Mouse (Mus musculus) liver, adult 2 months (tissue): Measurements from ENCODE around the gene Gm8050. TPM values are rescaled to one million over a fixed set of nuclear protein-coding genes. Genes with fewer than 3 reads are reported as not detected.
"Not testable (repeated sequence)": the region's sequence is repeated elsewhere in the genome, so short reads cannot be mapped to it uniquely, and the experiment has no call there.

Experiments used
- DNase-seq: peaks from one replicate; pipeline ENCODE4 v3.0.0-alpha.2; 2011; ENCODE audit warnings: low read depth, low spot score; ENCODE audit errors: extremely low read depth
- H3K27ac ChIP-seq: fragments of 200-500 bp; replicated peaks from 2 replicates; pipeline ENCODE4 v1.5.1; 2012; ENCODE audit warnings: low read depth, mild to moderate bottlenecking, control low read depth, inconsistent platforms, low read length; ENCODE audit not compliant: insufficient read depth
- H3K27me3 ChIP-seq: fragments of 200-500 bp; 2 replicates; pipeline ENCODE4 v1.6.1; 2012; ENCODE audit warnings: mild to moderate bottlenecking, moderate library complexity, low read length, inconsistent platforms; ENCODE audit not compliant: control insufficient read depth, insufficient read depth
- H3K36me3 ChIP-seq: fragments of 200-500 bp; 2 replicates; pipeline ENCODE4 v1.6.1; 2012; ENCODE audit warnings: low read length, inconsistent platforms; ENCODE audit not compliant: control insufficient read depth, insufficient read depth
- H3K4me1 ChIP-seq: fragments of 200-500 bp; 2 replicates; pipeline ENCODE4 v1.6.1; 2011; ENCODE audit warnings: low read length; ENCODE audit not compliant: control insufficient read depth, insufficient read depth
- H3K4me3 ChIP-seq: fragments of 200-500 bp; 2 replicates; pipeline ENCODE4 v1.5.1; 2011; ENCODE audit warnings: low read depth, mild to moderate bottlenecking, control low read depth, low read length, moderate library complexity; ENCODE audit not compliant: insufficient read depth
- H3K79me2 ChIP-seq: fragments of 200-500 bp; 2 replicates; pipeline ENCODE4 v1.6.1; 2012; ENCODE audit warnings: inconsistent platforms, mild to moderate bottlenecking, low read length, moderate library complexity; ENCODE audit not compliant: control insufficient read depth, insufficient read depth
- H3K9ac ChIP-seq: fragments of 200-500 bp; 2 replicates; pipeline ENCODE4 v1.6.1; 2012; ENCODE audit warnings: low read depth, mild to moderate bottlenecking, control low read depth, inconsistent platforms, low read length
- WGBS: fragments of 180-500 bp; shearing (Covaris S2); methylation state at CpG from one replicate; pipeline ENCODE4 v1.1.7; 2018; 5-methylcytosine and 5-hydroxymethylcytosine counted together
- polyA plus RNA-seq: library from polyadenylated mRNA; depleted of rRNA; stranded (reverse); fragments of >200 nt; gene quantifications from 2 replicates; pipeline ENCODE4 v1.2.3, GENCODE M21; 2012; rRNA removed
- total RNA-seq: library from RNA; depleted of rRNA; stranded (reverse); fragments of >200 nt; gene quantifications from 2 replicates; pipeline ENCODE4 v1.2.3, GENCODE M21; 2014; rRNA removed

The Gm8050 gene
- not detected in 2 replicates for total RNA-seq
- polyA plus RNA-seq, result not detected in 2 replicates

DNA sequence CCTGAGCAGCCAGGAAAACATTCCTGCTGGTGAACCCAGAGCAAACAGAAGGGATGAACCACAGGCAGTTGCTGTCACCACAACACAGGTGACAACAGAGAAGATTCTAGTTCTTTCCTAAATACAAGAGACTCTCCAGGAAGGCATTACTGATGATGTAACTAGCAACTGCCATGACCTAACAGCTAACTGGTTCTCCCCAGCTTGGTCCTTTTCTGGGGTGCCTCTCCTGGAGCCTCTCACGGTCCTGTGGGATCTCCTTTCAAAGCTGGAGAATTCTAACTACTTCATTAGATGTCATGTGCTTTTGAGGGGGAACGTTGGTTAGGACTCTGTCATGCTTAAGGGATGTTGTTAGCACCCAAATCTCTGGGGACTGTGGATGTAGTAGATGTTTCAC lies at the start of gene Gm8050:
Gm8050 (minus strand) TSS at position 101 of the 400 bp plus-strand sequence.
- H3K27ac ChIP-seq, H3K27me3 ChIP-seq, H3K79me2 ChIP-seq, H3K4me1 ChIP-seq, H3K9ac ChIP-seq, H3K4me3 ChIP-seq, H3K36me3 ChIP-seq, DNase-seq: not testable (repeated sequence)
- no CpG with 5 or more reads among the region's 2 CpGs for WGBS

DNA sequence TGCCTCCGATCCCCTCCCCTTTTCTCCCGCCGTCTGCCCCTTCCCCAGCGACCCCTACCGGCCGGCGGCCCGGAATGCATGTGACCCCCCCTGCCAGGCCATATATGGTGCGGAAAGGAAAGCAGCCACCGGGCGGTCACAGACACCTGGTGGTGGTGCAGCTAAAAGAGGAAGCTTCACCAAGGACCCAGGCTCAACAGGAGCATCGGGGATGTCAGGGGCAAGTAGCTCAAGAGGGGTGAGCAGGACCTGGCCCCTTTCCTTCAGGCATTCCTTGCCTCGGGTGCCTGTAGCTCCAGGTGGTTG lies 37.1 kb upstream of the Gm8050 start:
- H3K4me3 ChIP-seq, H3K36me3 ChIP-seq, H3K4me1 ChIP-seq, H3K27ac ChIP-seq, H3K9ac ChIP-seq, H3K79me2 ChIP-seq, H3K27me3 ChIP-seq, DNase-seq: not testable (repeated sequence)
- 0% methylated on average over 3 of the region's 13 CpGs for WGBS

DNA sequence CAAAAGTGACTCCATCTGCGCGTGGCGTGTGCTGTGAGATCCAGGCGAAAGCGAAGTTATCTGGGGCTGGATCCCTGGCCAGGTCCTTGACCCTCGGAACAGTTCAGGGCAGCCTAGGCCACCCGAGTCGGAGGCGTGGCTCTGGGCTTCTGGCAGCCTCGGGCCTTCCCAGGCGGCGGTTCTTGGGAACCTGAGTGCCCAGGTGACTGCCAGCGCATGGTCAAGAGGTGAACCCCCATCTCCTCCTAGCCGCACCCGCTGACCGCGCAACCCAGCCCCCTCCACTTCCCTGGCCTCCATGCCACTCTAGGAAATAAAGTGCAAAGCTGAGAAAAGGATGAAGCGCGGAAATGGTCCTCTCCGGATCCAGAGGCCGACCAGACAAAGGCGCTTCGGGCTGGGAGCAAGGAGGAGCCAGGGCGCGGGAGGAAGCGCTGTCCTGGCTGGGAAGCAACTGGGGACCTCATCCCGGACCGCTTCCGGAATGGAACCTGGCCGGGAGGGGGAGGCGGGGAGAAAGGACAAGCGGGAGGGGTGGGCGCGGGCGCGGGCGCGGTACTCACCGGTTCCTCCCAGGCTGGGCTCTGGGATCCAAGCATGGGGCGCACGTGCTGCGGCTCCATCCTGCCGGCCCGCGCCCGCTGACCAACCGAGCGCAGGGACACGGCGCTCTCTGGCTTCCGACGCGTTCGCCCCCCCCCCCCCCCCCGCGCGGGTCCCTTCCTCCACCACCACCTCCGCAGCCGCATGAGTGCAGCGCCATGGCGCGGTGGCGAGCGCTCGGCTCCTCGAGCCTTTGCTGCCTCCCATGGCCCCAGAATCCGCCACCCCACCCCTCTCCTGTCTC lies 36.6 kb upstream of the Gm8050 start:
- not testable (repeated sequence) for H3K36me3 ChIP-seq, H3K27me3 ChIP-seq, H3K4me1 ChIP-seq, H3K27ac ChIP-seq, H3K4me3 ChIP-seq, H3K79me2 ChIP-seq, DNase-seq, H3K9ac ChIP-seq
- WGBS, result under 1% methylated on average over 38 of the region's 67 CpGs

DNA sequence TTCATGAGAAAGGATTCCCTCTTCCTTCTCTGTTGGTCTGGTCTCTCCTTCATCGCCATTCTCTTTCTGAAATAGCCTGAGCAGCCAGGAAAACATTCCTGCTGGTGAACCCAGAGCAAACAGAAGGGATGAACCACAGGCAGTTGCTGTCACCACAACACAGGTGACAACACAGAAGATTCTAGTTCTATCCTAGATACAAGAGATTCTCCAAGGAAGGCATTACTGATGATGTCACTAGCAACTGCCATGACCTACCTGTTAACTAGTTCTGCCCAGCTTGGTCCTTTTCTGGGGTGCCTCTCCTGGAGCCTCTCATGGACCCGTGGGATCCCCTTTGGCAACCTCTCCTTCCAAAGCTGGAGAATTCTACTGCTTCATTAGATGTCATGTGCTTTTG lies 22.2 kb upstream of the Gm8050 start, which contains the start of gene Gm3636:
Gm3636 (minus strand) TSS at position 101 of the 400 bp plus-strand sequence.
- H3K27ac ChIP-seq, H3K36me3 ChIP-seq, H3K79me2 ChIP-seq, H3K4me3 ChIP-seq, DNase-seq, H3K27me3 ChIP-seq, H3K4me1 ChIP-seq, H3K9ac ChIP-seq: not testable (repeated sequence)
- no CpG with 5 or more reads among the region's 2 CpGs for WGBS

DNA sequence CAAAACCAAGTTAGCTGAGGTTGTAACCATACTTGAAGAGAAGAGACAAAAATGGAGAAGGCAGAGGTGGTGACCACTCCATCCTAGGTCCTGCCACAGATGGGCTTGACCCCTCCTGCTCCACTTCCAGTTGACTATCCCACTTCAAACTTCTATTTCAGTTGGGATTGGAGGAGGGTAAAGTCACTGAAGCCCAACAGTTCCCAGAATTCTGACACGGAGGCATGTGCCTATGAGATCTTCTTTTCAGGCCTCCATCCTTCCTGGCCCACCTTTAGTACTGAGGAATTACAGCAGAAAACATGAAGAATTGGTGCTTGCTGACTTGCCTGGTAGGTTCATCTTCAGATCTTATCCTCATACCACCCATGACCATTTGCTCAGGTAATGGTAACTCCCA lies 36.0 kb downstream of the Gm8050 start, which contains the start of gene Gm10251:
Gm10251 (minus strand) TSS at position 101 of the 400 bp plus-strand sequence.
- not testable (repeated sequence) for H3K4me3 ChIP-seq, DNase-seq, H3K36me3 ChIP-seq, H3K4me1 ChIP-seq, H3K79me2 ChIP-seq, H3K27me3 ChIP-seq, H3K9ac ChIP-seq, H3K27ac ChIP-seq
- no CpG with 5 or more reads among the region's 1 CpGs for WGBS

Other genes with a start within 250 kb of the Gm8050 start
- not detected in 2 replicates for gene Gm8356, start 183.0 kb downstream of the Gm8050 start, total RNA-seq
- gene Gm8356, start 183.0 kb downstream of the Gm8050 start, polyA plus RNA-seq, result not detected in 2 replicates
- not detected in 2 replicates for gene Gm3629, start 129.6 kb downstream of the Gm8050 start, total RNA-seq
- not detected in 2 replicates for gene Gm3629, start 129.6 kb downstream of the Gm8050 start, polyA plus RNA-seq
- gene Gm3460, start 97.8 kb downstream of the Gm8050 start, total RNA-seq, result not detected in 2 replicates
- not detected in 2 replicates for gene Gm3460, start 97.8 kb downstream of the Gm8050 start, polyA plus RNA-seq
- gene Gm10251, start 36.1 kb downstream of the Gm8050 start, total RNA-seq, result not detected in 2 replicates
- gene Gm10251, start 36.1 kb downstream of the Gm8050 start, polyA plus RNA-seq, result not detected in 2 replicates
- gene Gm3636, start 22.1 kb upstream of the Gm8050 start, total RNA-seq, result not detected in 2 replicates
- gene Gm3636, start 22.1 kb upstream of the Gm8050 start, polyA plus RNA-seq, result not detected in 2 replicates
- gene Gm8362, start 54.2 kb upstream of the Gm8050 start, total RNA-seq, result not detected in 2 replicates
- not detected in 2 replicates for gene Gm8362, start 54.2 kb upstream of the Gm8050 start, polyA plus RNA-seq
- not detected in 2 replicates for gene Gm3642, start 120.1 kb upstream of the Gm8050 start, total RNA-seq
- gene Gm3642, start 120.1 kb upstream of the Gm8050 start, polyA plus RNA-seq, result not detected in 2 replicates
- not detected in 2 replicates for gene Gm3667, start 169.7 kb upstream of the Gm8050 start, total RNA-seq
- not detected in 2 replicates for gene Gm3667, start 169.7 kb upstream of the Gm8050 start, polyA plus RNA-seq